Mouse (Mus musculus) embryo, embryonic 11 days (tissue): Measurements from ENCODE around the gene Stim2.

Source experiments
- DNase-seq: peaks from one replicate; pipeline ENCODE4 v3.0.0-alpha.2; 2015

Gene Stim2

GRCm38 (mm10) chr5:53998146-53998742 lies at the start of gene Stim2:
Gene Stim2 (plus strand): TSS chr5:53998499.
- DNase-seq, result peak; percentile 94

GRCm38 (mm10) chr5:53948606-53949266 lies 49.6 kb upstream of the Stim2 start:
- no peak for DNase-seq

GRCm38 (mm10) chr5:53950189-53950588 lies 48.1 kb upstream of the Stim2 start:
- no peak for DNase-seq

GRCm38 (mm10) chr5:53953216-53953615 lies 45.1 kb upstream of the Stim2 start:
- no peak for DNase-seq

- DNase-seq, result no peak
These were observed 44.5 kb upstream of the Stim2 start for GRCm38 (mm10) chr5:53953797-53954196.

- DNase-seq, result no peak
These were observed 42.3 kb upstream of the Stim2 start for GRCm38 (mm10) chr5:53955966-53956365.

GRCm38 (mm10) chr5:53956396-53957314 lies 41.6 kb upstream of the Stim2 start:
- no peak for DNase-seq

GRCm38 (mm10) chr5:53957348-53957747 lies 41.0 kb upstream of the Stim2 start:
- DNase-seq, result no peak

GRCm38 (mm10) chr5:53961229-53961628 lies 37.1 kb upstream of the Stim2 start:
- no peak for DNase-seq

GRCm38 (mm10) chr5:53961830-53962515 lies 36.3 kb upstream of the Stim2 start:
- DNase-seq, result no peak

- DNase-seq, result no peak
These were observed 32.6 kb upstream of the Stim2 start for GRCm38 (mm10) chr5:53965656-53966055.

- no peak for DNase-seq
These were observed 30.7 kb upstream of the Stim2 start for GRCm38 (mm10) chr5:53967560-53967959.

GRCm38 (mm10) chr5:53970178-53970577 lies 28.1 kb upstream of the Stim2 start:
- DNase-seq, result no peak

GRCm38 (mm10) chr5:53971201-53971600 lies 27.1 kb upstream of the Stim2 start:
- DNase-seq, result no peak

- no peak for DNase-seq
These were observed 25.4 kb upstream of the Stim2 start for GRCm38 (mm10) chr5:53972905-53973304.

GRCm38 (mm10) chr5:53976497-53976896 lies 21.8 kb upstream of the Stim2 start:
- no peak for DNase-seq

- DNase-seq, result no peak
These were observed 21.2 kb upstream of the Stim2 start for GRCm38 (mm10) chr5:53977060-53977459.

GRCm38 (mm10) chr5:53983358-53983757 lies 14.9 kb upstream of the Stim2 start:
- DNase-seq, result no peak

- no peak for DNase-seq
These were observed 12.7 kb upstream of the Stim2 start for GRCm38 (mm10) chr5:53985632-53986031.

- DNase-seq, result no peak
These were observed 10.8 kb upstream of the Stim2 start for GRCm38 (mm10) chr5:53987496-53987895.

- no peak for DNase-seq
These were observed 10.2 kb upstream of the Stim2 start for GRCm38 (mm10) chr5:53988053-53988452.

GRCm38 (mm10) chr5:53992616-53993015 lies 5.7 kb upstream of the Stim2 start:
- DNase-seq, result no peak

GRCm38 (mm10) chr5:53994576-53994975 lies 3.7 kb upstream of the Stim2 start:
- no peak for DNase-seq
